Mouse (Mus musculus) thymus, adult 2 months (tissue): Measurements from ENCODE around the gene Klk1b5.

ENCODE experiments used
- CTCF ChIP-seq: fragments of 200-500 bp; IDR thresholded peaks from 2 replicates; pipeline ENCODE4 v1.5.1; 2012; ENCODE audit warnings: mild to moderate bottlenecking, control low read depth, low read length, moderate library complexity, borderline replicate concordance; ENCODE audit not compliant: control insufficient read depth, poor library complexity, insufficient read depth; ENCODE audit errors: extremely low read depth
- POLR2A ChIP-seq: fragments of 200-500 bp; IDR thresholded peaks from 2 replicates; pipeline ENCODE4 v1.6.1; 2012; ENCODE audit warnings: mild to moderate bottlenecking, low read length, control low read depth, moderate library complexity; ENCODE audit not compliant: control insufficient read depth, poor library complexity, insufficient read depth; ENCODE audit errors: extremely low read depth

DNA sequence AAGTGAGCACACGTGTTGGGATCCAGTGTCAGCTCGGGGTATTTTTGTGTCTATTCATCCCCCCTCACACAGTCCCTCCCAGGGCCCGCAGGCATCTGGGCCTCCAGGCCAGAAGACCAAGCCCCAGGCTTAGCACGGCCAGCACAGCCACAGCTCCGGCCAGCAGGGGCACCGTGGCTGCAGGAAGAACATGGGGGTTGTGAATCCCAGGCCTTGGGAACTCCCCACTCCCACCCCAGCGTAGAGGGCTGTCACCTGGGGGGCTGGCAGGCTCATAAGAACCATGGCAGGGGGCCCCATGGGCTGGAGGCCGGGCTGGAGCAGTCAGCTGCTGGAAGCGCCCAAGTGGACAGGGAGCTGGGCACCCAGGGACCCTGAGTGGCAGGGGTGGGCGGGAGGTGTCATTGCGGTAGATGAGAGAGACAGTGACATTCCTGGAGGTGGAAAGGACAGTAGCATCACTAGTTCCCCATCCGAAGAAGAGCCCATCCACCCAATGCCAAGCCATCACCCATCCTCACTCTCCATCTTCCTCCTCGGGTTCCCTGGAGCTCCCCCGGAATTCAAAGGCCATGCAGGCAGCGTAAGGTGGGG is 37.4 kb downstream of the Klk1b5 start:
- TF ChIP-seq POLR2A (no peak), CTCF (no peak)
